Mouse (Mus musculus): ENCODE measurements around the gene Blnk. TPM values are rescaled to one million over a fixed set of nuclear protein-coding genes. Genes with fewer than 3 reads are reported as not detected.

Blnk gene
- 1 to 10 TPM; 1.2 to 4.8 (median 3.1) TPM for total RNA-seq (2022)

- peak; percentile 46 for DNase-seq
Measured at GRCm38 (mm10) chr19:40994057-40994585, at the start of gene Blnk. Blnk (minus strand) TSS chr19:40994535.

GRCm38 (mm10) chr19:41039110-41039509 is 44.8 kb upstream of the Blnk start:
- no peak for DNase-seq

GRCm38 (mm10) chr19:41035809-41036551 is 41.6 kb upstream of the Blnk start:
- no peak for DNase-seq

- DNase-seq = no peak
Measured at GRCm38 (mm10) chr19:41031869-41032268, 37.5 kb upstream of the Blnk start.

- no peak for DNase-seq
Measured at GRCm38 (mm10) chr19:41031009-41031408, 36.7 kb upstream of the Blnk start.

GRCm38 (mm10) chr19:41030161-41030560 is 35.8 kb upstream of the Blnk start:
- DNase-seq = no peak

- no peak for DNase-seq
Measured at GRCm38 (mm10) chr19:41029219-41029618, 34.9 kb upstream of the Blnk start, which contains the start of gene Dntt. Dntt (plus strand) TSS chr19:41029275.

GRCm38 (mm10) chr19:41027601-41028000 is 33.3 kb upstream of the Blnk start:
- no peak for DNase-seq

GRCm38 (mm10) chr19:41027024-41027423 is 32.7 kb upstream of the Blnk start:
- no peak for DNase-seq

GRCm38 (mm10) chr19:41026551-41026950 is 32.2 kb upstream of the Blnk start:
- no peak for DNase-seq

- DNase-seq = no peak
Measured at GRCm38 (mm10) chr19:41022244-41022643, 27.9 kb upstream of the Blnk start.

- DNase-seq = no peak
Measured at GRCm38 (mm10) chr19:41020537-41020936, 26.2 kb upstream of the Blnk start.

- DNase-seq = no peak
Measured at GRCm38 (mm10) chr19:41019164-41019675, 24.9 kb upstream of the Blnk start.

- peak; percentile 10 for DNase-seq
Measured at GRCm38 (mm10) chr19:41015951-41016716, 21.8 kb upstream of the Blnk start.

GRCm38 (mm10) chr19:41014003-41014402 is 19.7 kb upstream of the Blnk start:
- no peak for DNase-seq

- no peak for DNase-seq
Measured at GRCm38 (mm10) chr19:41013591-41013990, 19.3 kb upstream of the Blnk start.

GRCm38 (mm10) chr19:41011676-41012075 is 17.3 kb upstream of the Blnk start:
- no peak for DNase-seq

GRCm38 (mm10) chr19:41008674-41009395 is 14.5 kb upstream of the Blnk start:
- no peak for DNase-seq

GRCm38 (mm10) chr19:41007733-41008132 is 13.4 kb upstream of the Blnk start:
- DNase-seq = no peak

- DNase-seq = no peak
Measured at GRCm38 (mm10) chr19:41007326-41007725, 13.0 kb upstream of the Blnk start.

- no peak for DNase-seq
Measured at GRCm38 (mm10) chr19:41006621-41007020, 12.3 kb upstream of the Blnk start.

GRCm38 (mm10) chr19:41003694-41004315 is 9.5 kb upstream of the Blnk start:
- DNase-seq = no peak
